Mouse (Mus musculus) lung, postnatal 0 days (tissue): ENCODE results near the gene Hand1.

Source experiments
- CTCF ChIP-seq: IDR thresholded peaks from 2 replicates; pipeline ENCODE4 v1.5.1; 2016; ENCODE audit warnings: antibody characterized with exemption, mild to moderate bottlenecking
- EP300 ChIP-seq: IDR thresholded peaks from 2 replicates; pipeline ENCODE4 v1.6.1; 2016; ENCODE audit warnings: antibody characterized with exemption, mild to moderate bottlenecking, control low read depth

DNA sequence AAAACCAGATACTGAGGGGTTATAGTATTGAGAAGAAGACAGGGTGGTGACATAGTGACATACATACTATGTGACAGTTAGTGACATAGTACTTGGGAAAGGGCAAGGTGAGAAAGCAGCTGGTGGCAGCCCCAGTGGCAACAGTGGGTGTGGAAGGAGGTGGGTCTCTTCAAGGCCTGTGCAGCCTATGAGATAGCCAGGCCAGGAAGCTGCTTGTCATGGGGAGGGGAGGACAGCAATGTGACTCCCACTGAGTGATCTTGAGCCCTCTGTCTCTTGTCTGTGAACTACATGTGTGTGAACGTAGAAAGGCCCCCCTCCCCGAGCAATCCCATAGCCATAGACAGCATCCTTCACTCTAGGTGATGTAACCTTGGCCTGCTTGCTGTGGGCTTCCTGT is 43.5 kb upstream of the Hand1 start:
- TF ChIP-seq CTCF (no peak), EP300 (no peak)
